Mouse (Mus musculus) hindbrain, embryonic 16.5 days (tissue): ENCODE measurements around the gene Nutf2. TPM values are rescaled to one million over a fixed set of nuclear protein-coding genes. Genes with fewer than 3 reads are reported as not detected.

Source experiments
- ATAC-seq: fragments of 200-750 bp; cut with Nextera tagmentation; 2 replicates; pipeline ENCODE4 v1.8.0; 2017; ENCODE audit warnings: moderate TSS enrichment, moderate library complexity
- H3K27ac ChIP-seq: fragments of 300-500 bp; sonication (generic); 2 replicates; pipeline ENCODE4 v1.5.1; 2014; ENCODE audit warnings: low read depth, mild to moderate bottlenecking, control low read depth, low read length, moderate library complexity
- H3K27me3 ChIP-seq: fragments of 300-500 bp; sonication (generic); replicated peaks from 2 replicates; pipeline ENCODE4 v1.6.1; 2014; ENCODE audit warnings: low read length; ENCODE audit not compliant: control insufficient read depth, insufficient read depth
- H3K36me3 ChIP-seq: fragments of 300-500 bp; sonication (generic); 2 replicates; pipeline ENCODE4 v1.6.1; 2014; ENCODE audit warnings: mild to moderate bottlenecking, low read length, moderate library complexity, mixed read lengths; ENCODE audit not compliant: control insufficient read depth, insufficient read depth
- H3K4me1 ChIP-seq: fragments of 300-500 bp; sonication (generic); 2 replicates; pipeline ENCODE4 v1.6.1; 2014; ENCODE audit warnings: low read depth, low read length; ENCODE audit not compliant: control insufficient read depth, insufficient read depth
- H3K4me2 ChIP-seq: fragments of 300-500 bp; sonication (generic); 2 replicates; pipeline ENCODE4 v1.6.1; 2014; ENCODE audit warnings: mild to moderate bottlenecking, low read length, control low read depth, moderate library complexity
- H3K4me3 ChIP-seq: fragments of 300-500 bp; sonication (generic); 2 replicates; pipeline ENCODE4 v1.5.1; 2014; ENCODE audit warnings: mild to moderate bottlenecking, low read length, control low read depth, moderate library complexity
- H3K9ac ChIP-seq: fragments of 300-500 bp; sonication (generic); 2 replicates; pipeline ENCODE4 v1.6.1; 2014; ENCODE audit warnings: low read depth, mild to moderate bottlenecking, control low read depth, low read length, moderate library complexity
- H3K9me3 ChIP-seq: fragments of 300-500 bp; sonication (generic); 2 replicates; pipeline ENCODE4 v1.6.1; 2014; ENCODE audit warnings: mild to moderate bottlenecking, low read length, moderate library complexity; ENCODE audit not compliant: control insufficient read depth
- WGBS: fragments of 180-500 bp; shearing (Covaris S2); extraction: QIAGEN DNeasy Blood & Tissue Kit; methylation state at CpG from one replicate; pipeline ENCODE4 v1.1.7; 2014; 5-methylcytosine and 5-hydroxymethylcytosine counted together
- polyA plus RNA-seq: library from polyadenylated mRNA; unstranded; fragments of >200 nt; fragmentation: Nextera tagmentation; extraction: Ambion mirVana; gene quantifications from 2 replicates; pipeline ENCODE4 v1.2.1, GENCODE M21; 2015

Nutf2 gene
- polyA plus RNA-seq, 1 experiment from 2014 or later: 118 TPM

- Histone ChIP-seq H3K4me3 (peak overlapping the region; percentile 80), H3K27ac (0 out of 2 replicates have a peak overlapping the region, but pooled peaks have one; percentile 20), H3K9ac (no peak overlapping the region), H3K36me3 (peaks cover 3% of the 10 kb centered on the region), H3K4me2 (peak overlapping the region; percentile 59), H3K9me3 (no peaks in the 10 kb centered on the region), H3K27me3 (no peaks in the 10 kb centered on the region), H3K4me1 (peaks cover 23% of the 10 kb centered on the region)
- no peak for ATAC-seq
- WGBS: 78% methylated on average over 12 of the region's 12 CpGs
Measured at GRCm38 (mm10) chr8:105852146-105852729, 8.1 kb upstream of the Nutf2 start.

- Histone ChIP-seq H3K36me3 (peaks cover 3% of the 10 kb centered on the region), H3K4me3 (no peak within 1 kb of the TSS), H3K9me3 (no peaks in the 10 kb centered on the region), H3K9ac (no peak within 1 kb of the TSS), H3K4me1 (peaks cover 31% of the 10 kb centered on the region), H3K27ac (0 out of 2 replicates have a peak within 1 kb of the TSS, but pooled peaks have one; percentile 20), H3K4me2 (peak within 1 kb of the TSS; percentile 59; the same call in 1 of the 2 replicates), H3K27me3 (no peaks in the 10 kb centered on the region)
- WGBS: 95% methylated on average over 3 of the region's 3 CpGs
- no peak for ATAC-seq
Measured at GRCm38 (mm10) chr8:105853178-105853577, 7.2 kb upstream of the Nutf2 start, which contains the start of gene Cenpt. Cenpt (minus strand) TSS chr8:105853278.

GRCm38 (mm10) chr8:105854303-105854702 lies 6.1 kb upstream of the Nutf2 start:
- 28% methylated on average over 8 of the region's 8 CpGs for WGBS
- Histone ChIP-seq H3K9me3 (no peaks in the 10 kb centered on the region), H3K9ac (peak overlapping the region; percentile 83), H3K27ac (peak overlapping the region; percentile 88; the same call in 1 of the 2 replicates), H3K27me3 (no peaks in the 10 kb centered on the region), H3K36me3 (no peaks in the 10 kb centered on the region; the same call in 1 of the 2 replicates), H3K4me3 (peak overlapping the region; percentile 88), H3K4me2 (peak overlapping the region; percentile 94), H3K4me1 (peaks cover 39% of the 10 kb centered on the region)
- ATAC-seq: peak; percentile 18

- H3K4me1 ChIP-seq: peaks cover 44% of the 10 kb centered on the region
Measured at GRCm38 (mm10) chr8:105854715-105855216, 5.6 kb upstream of the Nutf2 start, which contains the start of gene Thap11. Thap11 (plus strand) TSS chr8:105855132.

GRCm38 (mm10) chr8:105855248-105856167 lies 4.9 kb upstream of the Nutf2 start:
- WGBS: under 1% methylated on average over 65 of the region's 71 CpGs
- H3K9ac ChIP-seq: peak overlapping the region; percentile 83
- ATAC-seq: peak; percentile 1; the same call in 1 of the 2 replicates

More at GRCm38 (mm10) chr8:105854715-105855216, 5.6 kb upstream of the Nutf2 start, which contains the start of gene Thap11:
- under 1% methylated on average over 43 of the region's 43 CpGs for WGBS
- H3K27ac ChIP-seq: peak within 1 kb of the TSS; percentile 88
- H3K4me2 ChIP-seq: peak within 1 kb of the TSS; percentile 94
- H3K9me3 ChIP-seq: no peaks in the 10 kb centered on the region
- H3K4me3 ChIP-seq: peak within 1 kb of the TSS; percentile 88
- peak within 1 kb of the TSS; percentile 83 for H3K9ac ChIP-seq
- peak; percentile 92 for ATAC-seq
- no peaks in the 10 kb centered on the region; the same call in 1 of the 2 replicates for H3K36me3 ChIP-seq
- H3K27me3 ChIP-seq: no peaks in the 10 kb centered on the region

GRCm38 (mm10) chr8:105856168-105856835 lies 4.1 kb upstream of the Nutf2 start:
- Histone ChIP-seq H3K36me3 (no peaks in the 10 kb centered on the region), H3K9ac (peak overlapping the region; percentile 83), H3K9me3 (no peaks in the 10 kb centered on the region), H3K27ac (peak overlapping the region; percentile 88; the same call in 1 of the 2 replicates), H3K4me1 (peaks cover 41% of the 10 kb centered on the region), H3K4me3 (peak overlapping the region; percentile 88), H3K27me3 (no peaks in the 10 kb centered on the region), H3K4me2 (peak overlapping the region; percentile 94)
- WGBS: 19% methylated on average over 15 of the region's 15 CpGs
- ATAC-seq: no peak

More at GRCm38 (mm10) chr8:105855248-105856167, 4.9 kb upstream of the Nutf2 start:
- H3K9me3 ChIP-seq: no peaks in the 10 kb centered on the region
- no peaks in the 10 kb centered on the region for H3K27me3 ChIP-seq
- H3K4me2 ChIP-seq: peak overlapping the region; percentile 94
- H3K4me3 ChIP-seq: peak overlapping the region; percentile 88
- peaks cover 43% of the 10 kb centered on the region for H3K4me1 ChIP-seq
- H3K27ac ChIP-seq: peak overlapping the region; percentile 88
- H3K36me3 ChIP-seq: no peaks in the 10 kb centered on the region

GRCm38 (mm10) chr8:105858495-105858894 lies 1.9 kb upstream of the Nutf2 start:
- Histone ChIP-seq H3K27me3 (no peaks in the 10 kb centered on the region), H3K36me3 (no peaks in the 10 kb centered on the region), H3K4me1 (peaks cover 54% of the 10 kb centered on the region), H3K9ac (no peak overlapping the region), H3K4me2 (no peak overlapping the region), H3K9me3 (no peaks in the 10 kb centered on the region), H3K27ac (no peak overlapping the region), H3K4me3 (no peak overlapping the region)
- no peak for ATAC-seq
- WGBS: 97% methylated on average over 5 of the region's 5 CpGs

GRCm38 (mm10) chr8:105859314-105859713 lies 1.1 kb upstream of the Nutf2 start:
- Histone ChIP-seq H3K4me3 (no peak overlapping the region), H3K27ac (no peak overlapping the region; the same call in 1 of the 2 replicates), H3K9ac (no peak overlapping the region), H3K36me3 (no peaks in the 10 kb centered on the region), H3K4me1 (peaks cover 57% of the 10 kb centered on the region), H3K27me3 (no peaks in the 10 kb centered on the region), H3K9me3 (no peaks in the 10 kb centered on the region), H3K4me2 (no peak overlapping the region; the same call in 1 of the 2 replicates)
- ATAC-seq: no peak
- 73% methylated on average over 5 of the region's 5 CpGs for WGBS
